In the genomic region with DNA sequence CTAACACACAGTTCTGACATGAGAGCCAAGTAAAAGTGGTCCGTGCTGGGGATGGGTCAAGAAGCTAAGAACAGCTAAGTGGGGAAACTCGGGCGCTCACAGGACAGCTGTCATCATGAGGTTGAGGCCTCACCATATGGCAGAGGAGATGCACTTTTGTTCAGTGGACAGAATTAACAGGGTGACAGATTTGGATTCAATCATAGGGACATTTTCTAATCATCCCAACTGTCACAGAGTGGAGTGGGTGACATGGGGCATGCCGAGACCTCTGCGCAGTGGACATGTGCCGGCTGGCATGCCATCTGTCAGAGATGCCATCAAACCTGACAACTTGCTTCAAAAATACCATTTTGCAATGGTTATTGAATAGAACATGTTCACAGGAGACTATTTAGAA, we compare ENCODE assay signal across 27 mouse cellular contexts.
DNase-seq lines count a peak whose midpoint lies in the region; ATAC-seq and TF ChIP-seq lines count a peak whose summit lies in the region.
"Had no signal": no experiment of that assay in that cellular context is flagged by ENCODE, and none has a peak within 500 bp of the region (broad histone marks: within the 10 kb centered on the region; RNA-seq: fewer than 3 reads in every experiment).

No protein-coding gene starts in this region.

- H3K27ac ChIP-seq in hindbrain, postnatal 0 days = no peak overlapping the region
- no peak overlapping the region for H3K27ac ChIP-seq in hindbrain, embryonic 12.5 days
- H3K27ac ChIP-seq: embryonic facial prominence, embryonic 12.5 days; forebrain, embryonic 15.5 days; limb, embryonic 12.5 days had no signal

- H3K4me1 ChIP-seq in hindbrain, postnatal 0 days (ENCODE audit: insufficient read depth, low read length) = no peaks in the 10 kb centered on the region
- H3K4me1 ChIP-seq in hindbrain, embryonic 12.5 days = no peaks in the 10 kb centered on the region
- H3K4me1 ChIP-seq: embryonic facial prominence, embryonic 12.5 days; forebrain, embryonic 15.5 days; heart, embryonic 12.5 days; limb, embryonic 12.5 days had no signal

- no peaks in the 10 kb centered on the region for H3K9me3 ChIP-seq in hindbrain, postnatal 0 days (ENCODE audit: low read length)
- H3K9me3 ChIP-seq in hindbrain, embryonic 12.5 days (replicated peaks) = no peaks in the 10 kb centered on the region
- H3K9me3 ChIP-seq: embryonic facial prominence, embryonic 12.5 days; forebrain, embryonic 15.5 days; G1E; heart, embryonic 12.5 days; limb, embryonic 12.5 days had no signal

- H3K4me3 ChIP-seq in hindbrain, postnatal 0 days (ENCODE audit: low read length) = no peak overlapping the region
- no peak overlapping the region for H3K4me3 ChIP-seq in hindbrain, embryonic 12.5 days
- H3K4me3 ChIP-seq: embryonic facial prominence, embryonic 12.5 days; forebrain, embryonic 15.5 days; heart, embryonic 12.5 days; limb, embryonic 12.5 days had no signal

- WGBS in hindbrain, postnatal 0 days = 62% methylated on average over 6 of the region's 6 CpGs
- WGBS in hindbrain, embryonic 12.5 days = 71% methylated on average over 6 of the region's 6 CpGs

- no peaks in the 10 kb centered on the region for H3K27me3 ChIP-seq in hindbrain, postnatal 0 days (ENCODE audit: insufficient read depth, low read length)
- no peaks in the 10 kb centered on the region for H3K27me3 ChIP-seq in hindbrain, embryonic 12.5 days
- H3K27me3 ChIP-seq: CH12.LX; embryonic facial prominence, embryonic 12.5 days; forebrain, embryonic 15.5 days; heart, embryonic 12.5 days; limb, embryonic 12.5 days had no signal

- H3K9ac ChIP-seq in hindbrain, postnatal 0 days (replicated peaks; ENCODE audit: low read length) = no peak overlapping the region
- no peak overlapping the region for H3K9ac ChIP-seq in hindbrain, embryonic 12.5 days
- H3K9ac ChIP-seq: embryonic facial prominence, embryonic 12.5 days; forebrain, embryonic 15.5 days; heart, embryonic 12.5 days; limb, embryonic 12.5 days; liver, postnatal 0 days had no signal

- TF ChIP-seq CTCF in hindbrain, postnatal 0 days (IDR thresholded peaks at IDR 0.05; ENCODE audit: low read depth) = no peak

- peak; percentile 60 for DNase-seq in hindbrain, postnatal 0 days (ENCODE audit: low spot score)
- peak; percentile 39 for DNase-seq in cerebellum, adult 8-10 months
- DNase-seq in cerebellum, postnatal 36 days = peak; percentile 49 to 52
- DNase-seq in embryo, embryonic 11 days = no peak
- DNase-seq in urinary bladder, adult 2 months (ENCODE audit: low spot score) = no peak
- DNase-seq: adrenal gland, postnatal 36 days; gastrocnemius, postnatal 14 days; heart, adult 18-20 months; heart, postnatal 14 days; kidney, adult 2 months; kidney, postnatal 10 days; liver, postnatal 0 days; lung, postnatal 10 days; right cerebral cortex, postnatal 4 days; thymus, adult 18-20 months had no signal

- H3K4me2 ChIP-seq in hindbrain, postnatal 0 days (ENCODE audit: low read depth, low read length) = no peak overlapping the region
- no peak overlapping the region for H3K4me2 ChIP-seq in hindbrain, embryonic 12.5 days (replicated peaks)
- H3K4me2 ChIP-seq: embryonic facial prominence, embryonic 12.5 days; forebrain, embryonic 15.5 days; heart, embryonic 12.5 days; limb, embryonic 12.5 days; liver, embryonic 11.5 days; midbrain, embryonic 11.5 days had no signal

- ATAC-seq in hindbrain, postnatal 0 days = peak; percentile 87
- no peak for ATAC-seq in hindbrain, embryonic 12.5 days (ENCODE audit: low FRiP score)
- peak; percentile 68 for ATAC-seq in cerebellum, adult (ENCODE audit: insufficient number of reproducible peaks, low FRiP score, low TSS enrichment)
- ATAC-seq in megakaryocyte, adult 5-6 weeks (ENCODE audit: poor library complexity, severe bottlenecking) = no peak
- ATAC-seq: forebrain, embryonic 15.5 days; liver, postnatal 0 days; Patski had no signal

- no peaks in the 10 kb centered on the region for H3K36me3 ChIP-seq in hindbrain, postnatal 0 days (ENCODE audit: insufficient read depth, low read length)
- H3K36me3 ChIP-seq in hindbrain, embryonic 12.5 days = no peaks in the 10 kb centered on the region
- H3K36me3 ChIP-seq: embryonic facial prominence, embryonic 12.5 days; forebrain, embryonic 15.5 days; G1E; heart, embryonic 12.5 days; limb, embryonic 12.5 days had no signal

Comparison
In these comparisons a context has a peak if more than half of its experiments do, and no peak if none do; other contexts are left out.
1. ATAC-seq: peak in hindbrain, postnatal 0 days (single experiment) and cerebellum, adult (single experiment); none in hindbrain, embryonic 12.5 days (single experiment) and megakaryocyte, adult 5-6 weeks (single experiment).
2. DNase-seq: peak in hindbrain, postnatal 0 days (single experiment), cerebellum, adult 8-10 months (single experiment) and cerebellum, postnatal 36 days (2 of 2); none in embryo, embryonic 11 days (single experiment) and urinary bladder, adult 2 months (single experiment).